Mouse (Mus musculus) G1E-ER4 (cell line): ENCODE measurements around the gene Selenos. TPM values are rescaled to one million over a fixed set of nuclear protein-coding genes. Genes with fewer than 3 reads are reported as not detected.

Experiments used
- GATA1 ChIP-seq: IDR thresholded peaks from one replicate; pipeline ENCODE4 v1.8.0; 2012; ENCODE audit warnings: low read length, inconsistent platforms
- polyA plus RNA-seq: library from polyadenylated mRNA; stranded (reverse); fragments of >175 nt; gene quantifications from 2 replicates; pipeline ENCODE4 v1.2.3, GENCODE M21; 2012

The Selenos gene
- polyA plus RNA-seq, 1 experiment: 50.6 TPM

- TF ChIP-seq GATA1: no peak
These were observed 48.6 kb downstream of the Selenos start for GRCm38 (mm10) chr7:66127951-66128645.

DNA sequence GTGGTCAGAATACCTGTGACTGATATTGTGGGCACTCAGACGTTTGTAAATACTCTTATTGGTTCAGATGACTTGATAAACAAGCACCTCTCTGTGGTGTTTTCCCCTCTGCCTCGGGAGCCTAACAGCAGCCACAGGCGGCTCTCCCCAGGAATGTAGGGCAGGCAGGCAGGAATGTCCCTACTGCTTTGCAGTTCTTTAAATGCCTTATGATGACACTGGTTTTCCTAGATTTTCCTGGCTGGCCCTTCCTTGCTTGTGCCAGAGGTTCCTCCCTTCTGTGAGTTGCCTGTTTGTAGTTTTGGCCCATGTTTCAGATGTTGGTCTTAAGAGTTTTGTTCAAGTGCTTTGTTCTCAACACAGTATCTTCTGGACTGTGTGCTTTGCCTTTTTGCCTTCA is 49.4 kb downstream of the Selenos start:
- TF ChIP-seq GATA1: no peak

DNA sequence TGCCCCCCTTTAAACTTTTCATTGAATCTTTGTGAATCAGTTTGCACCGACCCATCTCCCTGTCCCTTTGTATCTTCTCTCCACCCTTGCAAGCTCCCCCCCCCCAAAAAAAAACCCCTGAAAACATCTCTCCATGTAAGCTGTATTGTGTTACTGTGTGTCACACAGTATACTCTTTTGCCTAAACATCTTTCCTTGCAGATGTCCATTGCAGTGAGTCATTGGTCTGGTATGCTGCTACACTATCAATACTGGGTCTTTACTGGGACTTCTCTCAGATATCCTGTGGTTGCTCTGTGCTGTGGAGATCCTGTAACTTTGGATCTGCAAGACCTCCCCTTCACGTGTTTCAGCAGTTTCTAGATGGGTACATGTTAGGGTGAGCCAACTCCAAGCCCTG is 50.8 kb downstream of the Selenos start:
- no peak for TF ChIP-seq GATA1

DNA sequence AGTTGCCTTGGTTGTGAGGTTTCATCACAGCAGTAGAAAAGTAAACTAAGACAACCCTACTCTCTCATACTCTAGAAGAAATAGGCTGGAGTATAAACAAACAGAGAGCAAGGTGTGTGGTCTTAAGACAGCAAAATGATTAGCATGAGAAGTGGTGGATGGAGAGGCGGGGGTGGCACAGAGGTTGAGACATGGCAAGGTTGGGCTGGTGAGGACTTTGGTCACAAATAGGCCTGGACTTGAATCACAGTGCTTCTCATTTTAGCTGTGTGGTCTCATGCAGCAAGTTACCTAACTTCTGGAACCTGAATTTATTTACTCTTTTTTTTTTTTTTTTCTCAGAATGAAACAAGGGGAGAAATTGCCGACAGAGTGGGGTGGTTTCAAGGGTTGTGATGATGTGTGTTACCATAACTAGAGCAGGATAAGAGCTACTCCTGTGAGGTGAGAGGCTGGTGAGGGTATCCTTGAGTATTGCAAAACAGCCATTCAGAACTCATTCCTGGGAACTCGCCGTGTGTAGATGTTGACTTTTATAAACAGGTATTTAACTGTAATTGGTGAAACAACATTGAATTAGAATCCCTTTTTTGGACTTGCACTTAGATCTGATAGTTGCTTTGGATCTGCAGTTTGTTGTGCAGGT is 52.5 kb downstream of the Selenos start:
- TF ChIP-seq GATA1: no peak

DNA sequence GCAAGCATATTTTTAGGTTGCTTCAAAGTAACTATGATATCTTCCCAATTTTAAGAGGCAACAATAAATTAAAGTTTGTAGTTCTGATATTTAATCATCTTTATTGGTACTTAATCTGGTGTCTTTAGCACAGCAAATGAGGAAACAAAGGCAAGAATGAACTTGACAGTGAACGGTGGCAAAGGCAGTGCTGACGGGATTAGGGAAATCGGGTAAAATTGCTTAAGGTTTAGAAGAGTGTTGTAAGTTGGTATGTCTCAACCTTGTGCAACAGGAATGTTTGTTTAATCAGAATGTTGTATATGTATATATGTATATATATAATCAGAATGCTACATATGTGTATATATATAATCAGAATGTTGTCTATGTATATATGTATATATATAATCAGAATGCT is 54.7 kb downstream of the Selenos start:
- TF ChIP-seq GATA1: no peak

- TF ChIP-seq GATA1: no peak
These were observed 56.2 kb downstream of the Selenos start for GRCm38 (mm10) chr7:66135644-66136043.

DNA sequence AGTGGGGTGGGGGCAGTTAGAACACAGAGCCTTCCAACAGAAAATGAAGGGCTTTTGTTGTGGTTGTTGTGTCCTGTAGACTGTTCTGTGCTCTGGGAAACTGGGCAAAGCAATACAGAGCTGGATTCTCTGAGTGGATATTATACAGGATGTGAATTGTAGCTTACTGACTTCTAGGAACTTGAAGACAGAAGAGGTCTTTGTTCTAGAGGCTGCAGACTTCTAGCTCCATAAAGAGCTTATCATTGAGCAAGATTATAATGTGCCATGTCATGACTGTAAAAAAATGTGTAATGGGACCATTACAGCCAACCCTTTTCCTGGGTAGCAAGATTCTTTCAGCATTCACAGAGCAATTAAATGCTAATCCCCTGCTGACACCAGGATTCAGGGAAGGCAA is 56.7 kb downstream of the Selenos start:
- peak; percentile 44 for TF ChIP-seq GATA1

- TF ChIP-seq GATA1: no peak
These were observed 57.9 kb downstream of the Selenos start for GRCm38 (mm10) chr7:66137309-66137708.

- no peak for TF ChIP-seq GATA1
These were observed 58.9 kb downstream of the Selenos start for GRCm38 (mm10) chr7:66138301-66138700.

- no peak for TF ChIP-seq GATA1
These were observed 59.4 kb downstream of the Selenos start for GRCm38 (mm10) chr7:66138878-66139277.

Other genes with a start within 250 kb of the Selenos start
- gene Pcsk6, start 217.9 kb upstream of the Selenos start, polyA plus RNA-seq: not detected in 2 replicates
- gene Gm45213, start 36.0 kb upstream of the Selenos start, polyA plus RNA-seq: not detected in 2 replicates
- gene Snrpa1, start 20.6 kb upstream of the Selenos start, polyA plus RNA-seq: 114 and 179 TPM in 2 replicates
- gene Chsy1, start 29.9 kb downstream of the Selenos start, polyA plus RNA-seq: 11.0 and 14.4 TPM in 2 replicates